In the genomic region with DNA sequence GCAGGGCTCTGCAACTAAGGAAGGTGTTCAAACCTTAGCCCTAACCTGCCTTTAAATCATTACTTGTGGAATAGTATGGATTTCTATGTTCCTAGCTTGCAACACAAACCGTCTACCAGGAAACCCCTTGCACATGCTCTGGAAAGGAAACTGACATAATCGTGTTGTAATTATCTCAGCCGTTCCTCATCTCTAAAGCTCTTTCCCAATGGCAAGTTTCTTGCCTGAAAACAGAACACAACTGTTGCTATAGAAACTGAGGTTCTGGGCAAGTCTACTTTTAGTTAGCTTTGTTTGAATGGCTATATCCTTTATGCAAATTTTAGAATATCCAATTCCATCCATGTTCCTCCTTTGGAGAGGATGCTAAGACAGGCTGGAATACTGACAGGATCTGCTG, we compare ENCODE assay signal across 20 mouse cellular contexts.
DNase-seq lines count a peak whose midpoint lies in the region; ATAC-seq and TF ChIP-seq lines count a peak whose summit lies in the region.
"Had no signal": no experiment of that assay in that cellular context is flagged by ENCODE, and none has a peak within 500 bp of the region (broad histone marks: within the 10 kb centered on the region; RNA-seq: fewer than 3 reads in every experiment).

No protein-coding gene starts in this region.

- TF ChIP-seq CTCF in olfactory bulb, adult 2 months (IDR thresholded peaks at IDR 0.05; ENCODE audit: insufficient read depth, low read depth, low read length), result no peak

- H3K27ac ChIP-seq in forebrain, embryonic 16.5 days (ENCODE audit: low read length), result peak overlapping the region; percentile 63
- H3K27ac ChIP-seq in forebrain, embryonic 11.5 days (ENCODE audit: low read depth, low read length), result no peak overlapping the region
- H3K27ac ChIP-seq in limb, embryonic 15.5 days, result peak overlapping the region; percentile 18; the same call in 1 of the 2 replicates
- H3K27ac ChIP-seq in limb, embryonic 10.5 days, result no peak overlapping the region
- peak overlapping the region; percentile 55; the same call in 1 of the 2 replicates for H3K27ac ChIP-seq in olfactory bulb, adult 2 months (ENCODE audit: insufficient read depth, low read depth, low read length)
- H3K27ac ChIP-seq: embryonic facial prominence, embryonic 13.5 days; hindbrain, embryonic 13.5 days; liver, embryonic 13.5 days; midbrain, embryonic 10.5 days had no signal

- ATAC-seq in forebrain, embryonic 16.5 days, result no peak
- ATAC-seq in forebrain, embryonic 11.5 days (replicated peaks; ENCODE audit: low FRiP score), result no peak
- ATAC-seq in limb, embryonic 15.5 days (ENCODE audit: insufficient number of reproducible peaks, low FRiP score, low TSS enrichment, low read depth), result no peak
- ATAC-seq: inflammation-experienced regulatory T-cells, adult 6 months had no signal

- H3K4me2 ChIP-seq in forebrain, embryonic 16.5 days (ENCODE audit: low read length), result no peak overlapping the region
- H3K4me2 ChIP-seq in forebrain, embryonic 11.5 days (ENCODE audit: low read depth, low read length, severe bottlenecking), result no peak overlapping the region
- no peak overlapping the region for H3K4me2 ChIP-seq in limb, embryonic 15.5 days
- H3K4me2 ChIP-seq: embryonic facial prominence, embryonic 13.5 days; hindbrain, embryonic 13.5 days; liver, embryonic 13.5 days had no signal

- H3K36me3 ChIP-seq in forebrain, embryonic 16.5 days (ENCODE audit: control insufficient read depth, insufficient read depth), result no peaks in the 10 kb centered on the region
- no peaks in the 10 kb centered on the region for H3K36me3 ChIP-seq in forebrain, embryonic 11.5 days (ENCODE audit: control insufficient read depth, insufficient read depth, low read length)
- H3K36me3 ChIP-seq in limb, embryonic 15.5 days, result peaks cover 19% of the 10 kb centered on the region
- peaks cover 25% of the 10 kb centered on the region for H3K36me3 ChIP-seq in limb, embryonic 10.5 days

- H3K4me3 ChIP-seq in forebrain, embryonic 16.5 days (replicated peaks; ENCODE audit: low read length), result no peak overlapping the region
- no peak overlapping the region for H3K4me3 ChIP-seq in forebrain, embryonic 11.5 days (ENCODE audit: low read depth, low read length)
- H3K4me3 ChIP-seq in limb, embryonic 15.5 days, result no peak overlapping the region
- no peak overlapping the region for H3K4me3 ChIP-seq in limb, embryonic 10.5 days
- no peak overlapping the region for H3K4me3 ChIP-seq in olfactory bulb, adult 2 months (ENCODE audit: insufficient read depth, low read depth, low read length)
- H3K4me3 ChIP-seq: embryonic facial prominence, embryonic 13.5 days; hindbrain, embryonic 13.5 days; liver, embryonic 13.5 days; midbrain, embryonic 10.5 days had no signal

- WGBS in forebrain, embryonic 16.5 days, result 57% methylated on average over 3 of the region's 3 CpGs
- 77% methylated on average over 3 of the region's 3 CpGs for WGBS in forebrain, embryonic 11.5 days
- WGBS in limb, embryonic 15.5 days, result 72% methylated on average over 3 of the region's 3 CpGs
- 95% methylated on average over 3 of the region's 3 CpGs for WGBS in limb, embryonic 10.5 days
- WGBS in olfactory bulb, adult 2 months, result 25% methylated on average over 3 of the region's 3 CpGs

- no peaks in the 10 kb centered on the region for H3K27me3 ChIP-seq in forebrain, embryonic 16.5 days (replicated peaks; ENCODE audit: control insufficient read depth, insufficient read depth, low read length)
- H3K27me3 ChIP-seq in forebrain, embryonic 11.5 days (ENCODE audit: control insufficient read depth, insufficient read depth, low read length), result no peaks in the 10 kb centered on the region
- no peaks in the 10 kb centered on the region for H3K27me3 ChIP-seq in limb, embryonic 15.5 days
- no peaks in the 10 kb centered on the region for H3K27me3 ChIP-seq in limb, embryonic 10.5 days (ENCODE audit: low read depth, poor library complexity, severe bottlenecking)
- H3K27me3 ChIP-seq: embryonic facial prominence, embryonic 13.5 days; hindbrain, embryonic 13.5 days; liver, embryonic 13.5 days had no signal

- DNase-seq in forebrain, embryonic 11.5 days (ENCODE audit: low spot score), result no peak
- no peak for DNase-seq in limb, embryonic 10.5 days (ENCODE audit: low spot score)
- peak; percentile 58 for DNase-seq in brain, adult 2 months (ENCODE audit: low read depth, low spot score)
- DNase-seq in cerebellum, adult 9-10 months, result no peak
- DNase-seq: adrenal gland, postnatal 25 days; gastrocnemius, postnatal 14 days; heart, postnatal 14 days; kidney, adult 2 months; kidney, postnatal 10 days; left cerebral cortex, postnatal 4 days; liver, embryonic 13.5 days; lung, postnatal 14 days; retina, postnatal 1 day had no signal

- no peak overlapping the region for H3K9ac ChIP-seq in forebrain, embryonic 16.5 days (replicated peaks; ENCODE audit: low read depth, low read length)
- no peak overlapping the region for H3K9ac ChIP-seq in forebrain, embryonic 11.5 days (ENCODE audit: low read length)
- H3K9ac ChIP-seq in limb, embryonic 15.5 days, result no peak overlapping the region
- H3K9ac ChIP-seq: embryonic facial prominence, embryonic 13.5 days; hindbrain, embryonic 13.5 days; liver, embryonic 13.5 days had no signal

- H3K9me3 ChIP-seq in forebrain, embryonic 16.5 days (ENCODE audit: control insufficient read depth, low read length), result no peaks in the 10 kb centered on the region
- H3K9me3 ChIP-seq in forebrain, embryonic 11.5 days (ENCODE audit: control insufficient read depth, low read length), result no peaks in the 10 kb centered on the region
- H3K9me3 ChIP-seq in limb, embryonic 15.5 days, result no peaks in the 10 kb centered on the region
- no peaks in the 10 kb centered on the region for H3K9me3 ChIP-seq in limb, embryonic 10.5 days (replicated peaks)
- H3K9me3 ChIP-seq: embryonic facial prominence, embryonic 13.5 days; hindbrain, embryonic 13.5 days; liver, embryonic 13.5 days; midbrain, embryonic 10.5 days had no signal

- TF ChIP-seq POLR2A in olfactory bulb, adult 2 months (IDR thresholded peaks at IDR 0.05; ENCODE audit: insufficient read depth, low read depth, low read length), result no peak

- H3K4me1 ChIP-seq in forebrain, embryonic 16.5 days (replicated peaks; ENCODE audit: control insufficient read depth, insufficient read depth, low read length), result peaks cover 6% of the 10 kb centered on the region
- no peaks in the 10 kb centered on the region for H3K4me1 ChIP-seq in forebrain, embryonic 11.5 days (replicated peaks; ENCODE audit: control insufficient read depth, insufficient read depth, low read length)
- H3K4me1 ChIP-seq in limb, embryonic 15.5 days, result 0 out of 2 replicates have a peak, but pooled peaks cover 6% of the 10 kb centered on the region
- no peaks in the 10 kb centered on the region for H3K4me1 ChIP-seq in limb, embryonic 10.5 days
- peaks cover 20% of the 10 kb centered on the region for H3K4me1 ChIP-seq in olfactory bulb, adult 2 months (ENCODE audit: control insufficient read depth, insufficient read depth, low read length)
- H3K4me1 ChIP-seq: embryonic facial prominence, embryonic 13.5 days; hindbrain, embryonic 13.5 days; liver, embryonic 13.5 days had no signal

Comparison
In these comparisons a context has a peak if more than half of its experiments do, and no peak if none do; other contexts are left out.
1. H3K27ac ChIP-seq: peak in forebrain, embryonic 16.5 days (single experiment), limb, embryonic 15.5 days (single experiment) and olfactory bulb, adult 2 months (single experiment); none in forebrain, embryonic 11.5 days (single experiment) and limb, embryonic 10.5 days (single experiment).